Mouse (Mus musculus) midbrain, embryonic 12.5 days (tissue): ENCODE data around the gene Slc16a10. TPM values are rescaled to one million over a fixed set of nuclear protein-coding genes. Genes with fewer than 3 reads are reported as not detected.
A peak's percentile ranks its signal among the peaks of the same experiment; 100 is the strongest.

Experiments
- ATAC-seq: fragments of 200-750 bp; cut with Nextera tagmentation; 2 replicates; pipeline ENCODE4 v1.8.0; 2017; ENCODE audit warnings: low read depth, moderate TSS enrichment, moderate library complexity; ENCODE audit not compliant: low FRiP score
- H3K27ac ChIP-seq: fragments of 300-500 bp; sonication (generic); replicated peaks from 2 replicates; pipeline ENCODE4 v1.5.1; 2016; ENCODE audit warnings: mild to moderate bottlenecking
- H3K27me3 ChIP-seq: fragments of 300-500 bp; sonication (generic); 2 replicates; pipeline ENCODE4 v1.6.1; 2016; ENCODE audit warnings: mild to moderate bottlenecking
- H3K36me3 ChIP-seq: fragments of 300-500 bp; sonication (generic); 2 replicates; pipeline ENCODE4 v1.6.1; 2016
- H3K4me1 ChIP-seq: fragments of 300-500 bp; sonication (generic); 2 replicates; pipeline ENCODE4 v1.6.1; 2016
- H3K4me2 ChIP-seq: fragments of 300-500 bp; sonication (generic); replicated peaks from 2 replicates; pipeline ENCODE4 v1.6.1; 2016; ENCODE audit warnings: mild to moderate bottlenecking, moderate library complexity
- H3K4me3 ChIP-seq: fragments of 300-500 bp; sonication (generic); 2 replicates; pipeline ENCODE4 v1.5.1; 2016; ENCODE audit warnings: mild to moderate bottlenecking
- H3K9ac ChIP-seq: fragments of 300-500 bp; sonication (generic); replicated peaks from 2 replicates; pipeline ENCODE4 v1.6.1; 2016; ENCODE audit warnings: mild to moderate bottlenecking, moderate library complexity
- H3K9me3 ChIP-seq: fragments of 300-500 bp; sonication (generic); 2 replicates; pipeline ENCODE4 v1.6.1; 2016; ENCODE audit warnings: mild to moderate bottlenecking
- WGBS: fragments of 180-500 bp; shearing (Covaris S2); methylation state at CpG from one replicate; pipeline ENCODE4 v1.1.7; 2016; 5-methylcytosine and 5-hydroxymethylcytosine counted together
- polyA plus RNA-seq: library from polyadenylated mRNA; unstranded; fragments of >200 nt; fragmentation: Nextera tagmentation; extraction: Ambion mirVana; gene quantifications from 2 replicates; pipeline ENCODE4 v1.2.1, GENCODE M21; 2016

The Slc16a10 gene
- polyA plus RNA-seq, 1 experiment from 2014 or later, result 4.3 TPM

DNA sequence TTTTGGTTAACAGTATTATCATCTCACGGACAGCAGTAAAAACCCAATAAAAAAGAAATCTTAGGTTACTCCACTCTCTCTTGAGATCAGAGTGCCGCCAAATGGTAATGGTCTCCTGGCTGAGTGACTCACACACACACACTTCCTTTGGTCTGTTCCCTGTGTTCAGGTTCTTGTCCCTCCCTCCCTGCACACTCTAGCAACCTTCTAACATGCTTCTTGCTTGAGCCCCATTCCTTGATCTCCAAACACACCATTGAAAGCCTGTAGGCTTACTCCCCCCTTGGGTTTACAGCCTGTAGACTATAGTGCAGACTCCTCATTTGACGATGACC is 83.3 kb downstream of the Slc16a10 start:
- 0 out of 2 replicates have a peak, but pooled peaks cover 3% of the 10 kb centered on the region for H3K4me1 ChIP-seq
- H3K36me3 ChIP-seq, result no peaks in the 10 kb centered on the region
- H3K9ac ChIP-seq, result no peak overlapping the region
- 86% methylated on average over 3 of the region's 3 CpGs for WGBS
- no peaks in the 10 kb centered on the region for H3K27me3 ChIP-seq
- no peak overlapping the region for H3K27ac ChIP-seq
- no peak overlapping the region for H3K4me2 ChIP-seq
- H3K9me3 ChIP-seq, result no peaks in the 10 kb centered on the region
- no peak for ATAC-seq
- H3K4me3 ChIP-seq, result no peak overlapping the region

- H3K9ac ChIP-seq, result no peak overlapping the region
- no peaks in the 10 kb centered on the region for H3K27me3 ChIP-seq
- WGBS, result 68% methylated on average over 6 of the region's 6 CpGs
- no peak overlapping the region for H3K27ac ChIP-seq
- H3K4me3 ChIP-seq, result no peak overlapping the region
- H3K4me2 ChIP-seq, result no peak overlapping the region
- no peaks in the 10 kb centered on the region for H3K9me3 ChIP-seq
- 0 out of 2 replicates have a peak, but pooled peaks cover 1% of the 10 kb centered on the region for H3K4me1 ChIP-seq
- no peak for ATAC-seq
- H3K36me3 ChIP-seq, result no peaks in the 10 kb centered on the region
These were observed 83.8 kb downstream of the Slc16a10 start for GRCm38 (mm10) chr10:40058062-40058785.

DNA sequence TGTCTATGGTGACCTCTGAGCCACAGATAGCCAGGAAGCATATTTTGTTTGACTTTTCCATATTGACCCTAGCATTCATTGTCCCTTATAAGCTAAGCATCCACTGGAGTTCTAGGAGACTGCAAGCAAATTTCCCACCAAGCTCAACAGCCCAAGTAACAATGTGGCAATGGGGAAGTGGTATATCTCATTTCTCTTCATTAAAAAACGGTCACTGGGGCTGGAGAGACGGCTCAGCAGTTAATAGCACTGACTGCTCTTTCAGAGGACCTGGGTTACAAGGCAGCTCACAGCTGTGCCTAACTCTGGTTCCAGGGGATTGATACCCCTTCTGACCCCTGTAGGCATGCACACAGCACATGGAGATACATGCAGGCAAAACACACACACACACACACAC is 84.4 kb downstream of the Slc16a10 start:
- Histone ChIP-seq H3K27ac (no peak overlapping the region), H3K9me3 (no peaks in the 10 kb centered on the region), H3K4me1 (no peaks in the 10 kb centered on the region), H3K4me3 (no peak overlapping the region), H3K9ac (no peak overlapping the region), H3K4me2 (no peak overlapping the region), H3K36me3 (no peaks in the 10 kb centered on the region), H3K27me3 (no peaks in the 10 kb centered on the region)
- no peak for ATAC-seq
- WGBS, result 65% methylated on average over 2 of the region's 2 CpGs

DNA sequence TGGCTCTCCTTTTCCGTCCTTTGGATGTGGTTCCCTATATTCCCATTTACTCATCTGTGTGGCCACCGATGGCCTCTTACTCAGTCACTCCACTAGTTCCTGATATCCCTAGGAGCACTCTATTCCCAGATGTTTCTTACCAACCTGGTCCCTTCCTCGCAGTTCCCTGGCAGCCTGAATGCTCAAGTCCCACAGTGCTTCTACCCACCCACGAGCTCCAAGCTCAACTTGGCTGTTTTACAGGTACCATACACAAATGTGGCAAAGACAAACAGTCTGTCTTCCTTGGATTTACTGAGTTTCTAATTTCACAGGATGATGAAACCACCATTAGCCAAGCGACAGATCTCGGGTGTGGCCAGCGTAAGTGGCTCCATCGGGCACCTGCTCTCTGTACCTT is 87.6 kb downstream of the Slc16a10 start:
- no peak for ATAC-seq
- Histone ChIP-seq H3K4me2 (no peak overlapping the region), H3K4me3 (no peak overlapping the region), H3K27ac (no peak overlapping the region), H3K36me3 (no peaks in the 10 kb centered on the region), H3K4me1 (no peaks in the 10 kb centered on the region), H3K27me3 (no peaks in the 10 kb centered on the region), H3K9me3 (no peaks in the 10 kb centered on the region), H3K9ac (no peak overlapping the region)
- 93% methylated on average over 8 of the region's 8 CpGs for WGBS

GRCm38 (mm10) chr10:40053896-40054295 is 88.2 kb downstream of the Slc16a10 start:
- H3K27me3 ChIP-seq, result no peaks in the 10 kb centered on the region
- H3K9ac ChIP-seq, result no peak overlapping the region
- H3K27ac ChIP-seq, result no peak overlapping the region
- no peak overlapping the region for H3K4me3 ChIP-seq
- no peaks in the 10 kb centered on the region for H3K4me1 ChIP-seq
- no peaks in the 10 kb centered on the region for H3K36me3 ChIP-seq
- no peak overlapping the region for H3K4me2 ChIP-seq
- 89% methylated on average over 4 of the region's 4 CpGs for WGBS
- H3K9me3 ChIP-seq, result no peaks in the 10 kb centered on the region
- ATAC-seq, result no peak

- ATAC-seq, result no peak
- 66% methylated on average over 3 of the region's 3 CpGs for WGBS
- H3K4me1 ChIP-seq, result no peaks in the 10 kb centered on the region
- H3K36me3 ChIP-seq, result no peaks in the 10 kb centered on the region
- no peaks in the 10 kb centered on the region for H3K27me3 ChIP-seq
- no peaks in the 10 kb centered on the region for H3K9me3 ChIP-seq
- H3K27ac ChIP-seq, result no peak overlapping the region
- H3K4me2 ChIP-seq, result no peak overlapping the region
- H3K9ac ChIP-seq, result no peak overlapping the region
- H3K4me3 ChIP-seq, result no peak overlapping the region
These were observed 88.7 kb downstream of the Slc16a10 start for GRCm38 (mm10) chr10:40053257-40053895.

DNA sequence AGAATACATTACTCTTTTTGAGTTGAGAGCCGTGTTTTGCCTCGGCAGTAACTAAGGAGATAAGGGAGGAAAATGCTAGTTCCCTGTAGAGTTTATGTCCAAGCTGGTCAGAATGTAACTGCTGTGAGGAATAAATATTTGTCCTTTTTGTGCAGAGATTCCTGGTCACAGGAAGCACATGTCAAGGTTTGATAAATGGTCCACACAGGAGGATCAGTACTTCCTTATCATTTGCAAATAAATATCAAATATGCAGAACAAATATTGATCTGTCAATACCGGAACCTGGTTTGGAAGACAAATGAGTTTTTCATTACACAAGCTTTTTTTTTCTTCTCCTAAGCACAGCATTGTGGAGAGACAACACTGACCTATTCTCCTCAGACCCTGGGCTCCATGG is 90.1 kb downstream of the Slc16a10 start:
- 86% methylated on average over 3 of the region's 3 CpGs for WGBS
- no peak overlapping the region for H3K9ac ChIP-seq
- H3K9me3 ChIP-seq, result no peaks in the 10 kb centered on the region

DNA sequence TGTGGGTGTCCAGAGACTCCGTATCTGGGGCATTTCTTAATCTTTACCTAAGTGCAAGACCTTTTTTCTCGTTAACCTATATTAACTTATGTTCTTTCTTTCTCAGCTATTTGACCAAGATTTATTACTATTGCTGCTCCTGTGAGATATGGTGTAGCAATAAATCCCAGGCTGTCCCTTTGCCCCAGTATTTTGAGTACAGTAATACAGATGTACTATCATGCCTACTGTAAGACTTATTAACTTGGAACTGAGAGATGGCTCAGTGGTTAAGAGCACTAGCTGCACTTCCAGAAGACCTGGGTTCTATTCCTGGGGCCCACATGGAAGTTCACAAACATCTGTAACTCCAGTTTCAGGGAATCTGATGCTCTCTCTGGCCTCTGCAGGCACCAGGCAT is 91.3 kb downstream of the Slc16a10 start:
- H3K27ac ChIP-seq, result no peak overlapping the region
- H3K4me3 ChIP-seq, result no peak overlapping the region
- H3K4me1 ChIP-seq, result no peaks in the 10 kb centered on the region
- no peak for ATAC-seq
- 89% methylated on average over 2 of the region's 2 CpGs for WGBS
- H3K9me3 ChIP-seq, result no peaks in the 10 kb centered on the region
- H3K27me3 ChIP-seq, result no peaks in the 10 kb centered on the region
- H3K36me3 ChIP-seq, result no peaks in the 10 kb centered on the region
- no peak overlapping the region for H3K4me2 ChIP-seq
- no peak overlapping the region for H3K9ac ChIP-seq

More for the DNA sequence above, 90.1 kb downstream of the Slc16a10 start:
- H3K27ac ChIP-seq, result no peak overlapping the region
- no peak for ATAC-seq
- no peaks in the 10 kb centered on the region for H3K36me3 ChIP-seq
- H3K4me3 ChIP-seq, result no peak overlapping the region
- H3K4me2 ChIP-seq, result no peak overlapping the region
- no peaks in the 10 kb centered on the region for H3K27me3 ChIP-seq
- H3K4me1 ChIP-seq, result no peaks in the 10 kb centered on the region

DNA sequence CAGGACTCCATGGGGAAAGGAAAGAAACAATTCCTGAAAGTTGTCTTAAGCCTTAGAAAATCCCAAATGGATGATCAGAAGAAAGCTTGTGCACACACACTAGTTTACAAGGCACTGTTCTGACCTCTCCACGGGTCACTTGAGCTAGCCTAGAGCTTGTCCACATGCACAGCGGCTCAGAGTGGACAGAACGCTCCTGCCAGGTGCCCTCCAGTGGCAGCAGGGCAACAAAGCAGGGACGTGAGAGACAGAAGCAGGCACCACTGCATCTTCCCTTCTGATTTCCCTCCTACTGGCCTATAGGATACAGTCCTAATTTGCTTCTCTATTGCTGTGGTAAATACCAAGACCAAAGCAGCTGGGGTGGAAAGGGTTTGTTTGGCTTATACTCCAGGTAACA is 100.7 kb downstream of the Slc16a10 start:
- Histone ChIP-seq H3K36me3 (no peaks in the 10 kb centered on the region), H3K4me3 (no peak overlapping the region), H3K4me2 (no peak overlapping the region), H3K9me3 (no peaks in the 10 kb centered on the region), H3K27me3 (no peaks in the 10 kb centered on the region), H3K27ac (no peak overlapping the region), H3K9ac (no peak overlapping the region), H3K4me1 (no peaks in the 10 kb centered on the region)
- no peak for ATAC-seq
- WGBS, result 13% methylated on average over 4 of the region's 4 CpGs

DNA sequence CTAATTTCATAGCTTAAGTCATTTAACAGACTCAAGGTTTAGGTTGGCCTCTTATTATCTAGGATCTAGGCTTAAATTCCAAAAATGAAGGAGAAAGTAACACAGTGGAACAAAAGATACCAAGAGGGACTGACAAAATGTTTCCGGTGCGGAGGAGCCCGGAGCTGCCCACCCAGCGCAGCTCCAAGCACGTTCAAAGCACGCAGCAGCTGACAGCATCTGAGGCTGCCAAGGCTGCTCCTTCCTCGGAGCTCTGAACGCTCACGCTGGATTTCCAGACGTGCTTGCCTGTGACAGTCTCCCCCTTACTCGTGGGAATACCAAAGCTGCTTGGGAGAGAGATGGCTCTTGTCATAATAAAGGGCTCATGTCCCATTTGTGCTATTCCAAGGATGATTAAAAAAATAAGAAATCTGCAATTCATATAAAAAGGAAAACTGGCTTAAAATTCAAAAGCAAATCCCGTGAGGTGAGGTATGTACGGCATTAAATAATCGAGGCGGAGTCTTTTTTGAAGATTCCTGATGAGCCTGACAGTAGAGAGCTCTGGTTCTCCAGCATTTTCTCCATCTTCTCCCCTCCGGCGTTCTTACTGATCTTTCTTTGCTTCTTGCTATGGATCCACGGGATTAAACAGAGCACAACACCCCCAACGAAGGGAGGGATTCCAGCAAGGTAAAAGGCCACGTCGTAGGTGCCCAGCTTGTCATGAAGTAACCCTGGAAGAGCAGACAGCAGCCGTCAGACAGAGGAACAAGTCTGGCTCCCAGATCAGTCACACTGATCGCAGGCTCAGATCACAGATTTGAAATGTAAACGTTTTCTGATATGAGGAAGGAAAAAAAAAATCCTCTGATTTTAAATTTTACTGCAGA is 105.1 kb downstream of the Slc16a10 start:
- no peak overlapping the region for H3K4me3 ChIP-seq
- 67% methylated on average over 24 of the region's 24 CpGs for WGBS
- H3K9ac ChIP-seq, result no peak overlapping the region
- H3K9me3 ChIP-seq, result no peaks in the 10 kb centered on the region
- H3K27ac ChIP-seq, result peak overlapping the region; percentile 42; the same call in 1 of the 2 replicates
- H3K4me2 ChIP-seq, result no peak overlapping the region
- no peaks in the 10 kb centered on the region for H3K36me3 ChIP-seq
- no peaks in the 10 kb centered on the region for H3K4me1 ChIP-seq
- H3K27me3 ChIP-seq, result no peaks in the 10 kb centered on the region
- no peak; the same call in 1 of the 2 replicates for ATAC-seq

DNA sequence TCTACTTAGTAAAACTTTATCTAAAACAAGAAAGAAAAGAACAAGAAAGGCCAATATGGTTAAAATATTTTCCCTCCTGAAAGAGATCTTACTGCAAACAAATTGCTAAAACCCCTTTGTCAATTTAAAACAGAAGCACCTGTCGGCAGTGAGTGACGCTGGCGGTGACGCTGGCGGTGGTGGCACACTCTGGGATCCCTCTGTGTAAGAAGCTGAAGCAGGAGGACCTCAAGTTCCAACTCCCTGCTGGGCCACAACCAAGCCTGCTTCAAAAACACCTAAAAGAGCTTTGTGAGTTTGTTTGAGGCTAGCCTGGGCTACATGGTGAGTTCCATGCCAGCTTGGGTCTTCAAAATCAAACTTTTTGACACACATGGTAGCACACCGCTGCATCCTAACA is 107.1 kb downstream of the Slc16a10 start:
- H3K27me3 ChIP-seq, result no peaks in the 10 kb centered on the region
- no peak overlapping the region for H3K4me2 ChIP-seq
- no peak overlapping the region for H3K27ac ChIP-seq
- H3K36me3 ChIP-seq, result no peaks in the 10 kb centered on the region
- no peak overlapping the region for H3K4me3 ChIP-seq
- no peak overlapping the region for H3K9ac ChIP-seq
- no peak for ATAC-seq
- H3K9me3 ChIP-seq, result no peaks in the 10 kb centered on the region
- no peaks in the 10 kb centered on the region for H3K4me1 ChIP-seq
- 97% methylated on average over 6 of the region's 6 CpGs for WGBS

DNA sequence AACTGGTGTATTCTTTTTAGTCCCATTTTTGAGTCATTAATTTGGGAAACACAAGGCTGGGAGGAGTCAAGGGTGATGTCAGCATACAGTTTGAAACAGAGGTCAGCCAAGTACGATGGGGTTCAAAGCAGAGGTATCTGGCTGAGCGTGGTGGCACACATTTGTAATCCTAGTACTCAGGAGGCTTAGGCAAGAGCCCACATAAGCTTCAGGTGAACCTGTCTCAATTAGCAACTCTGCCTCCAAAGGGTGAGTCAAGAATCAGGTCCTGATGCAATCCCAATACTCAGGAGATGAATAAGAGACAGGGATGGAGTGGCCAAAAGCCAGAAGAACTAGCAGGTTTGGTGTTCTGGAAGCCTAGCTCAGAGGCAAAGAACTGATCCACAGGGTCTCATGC is 109.2 kb downstream of the Slc16a10 start:
- Histone ChIP-seq H3K27me3 (no peaks in the 10 kb centered on the region), H3K9ac (no peak overlapping the region), H3K9me3 (no peaks in the 10 kb centered on the region), H3K4me2 (no peak overlapping the region), H3K27ac (no peak overlapping the region), H3K36me3 (no peaks in the 10 kb centered on the region), H3K4me1 (no peaks in the 10 kb centered on the region), H3K4me3 (no peak overlapping the region)
- no peak for ATAC-seq
- 83% methylated on average over 2 of the region's 2 CpGs for WGBS
